Mouse (Mus musculus) stomach, postnatal 0 days (tissue): ENCODE data around the gene Hist1h4b.

Source experiments
- CTCF ChIP-seq: IDR thresholded peaks from 2 replicates; pipeline ENCODE4 v1.5.1; 2016; ENCODE audit warnings: antibody characterized with exemption, low read depth, mild to moderate bottlenecking, moderate library complexity
- EP300 ChIP-seq: optimal IDR thresholded peaks from 2 replicates; pipeline ENCODE3; 2016; ENCODE audit warnings: antibody characterized with exemption

- TF ChIP-seq CTCF = no peak
- no peak for TF ChIP-seq EP300
Observed at GRCm38 (mm10) chr13:23729706-23730105, 27.1 kb upstream of the Hist1h4b start.
